Mouse (Mus musculus): ENCODE results near the gene Slc39a11.

The Slc39a11 gene

DNA sequence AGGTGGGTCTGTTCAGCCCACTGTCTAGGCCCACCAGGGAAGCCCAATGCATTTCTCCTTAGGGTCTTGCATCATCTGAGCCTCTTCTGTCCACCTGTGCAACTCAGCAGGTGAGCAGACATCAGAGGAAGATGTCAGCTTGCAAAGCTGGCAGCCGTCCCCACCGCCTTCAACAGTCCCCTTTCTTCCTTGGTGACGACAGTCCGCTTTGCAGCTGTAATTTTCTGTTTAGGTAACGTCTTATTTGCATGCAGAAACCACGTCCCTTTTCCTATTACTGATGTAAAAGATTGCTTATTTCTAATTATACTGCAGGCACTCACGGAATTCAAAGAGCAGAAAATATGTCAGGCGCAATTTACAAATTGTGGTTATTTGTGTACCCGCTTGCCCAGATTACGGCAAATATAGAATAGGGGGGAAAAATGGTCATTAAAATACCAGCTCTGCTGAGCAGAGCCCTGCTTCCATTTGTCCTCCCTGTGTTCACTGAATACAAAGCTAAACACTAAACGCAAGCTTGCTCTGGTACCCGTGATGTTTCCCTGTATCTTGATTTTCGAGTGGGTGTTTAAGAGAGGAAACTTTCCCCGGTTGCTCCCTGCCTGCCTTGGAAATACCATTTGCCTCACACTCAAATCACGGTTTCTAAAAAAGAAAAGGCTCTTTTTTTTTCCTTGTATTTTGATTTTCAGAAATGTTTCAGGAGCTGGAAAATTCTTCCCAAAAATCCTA is 230.8 kb downstream of the Slc39a11 start:
- intact Hi-C loops (cut with DNase I): no loop called here

GRCm38 (mm10) chr11:113417948-113418347 is 231.9 kb downstream of the Slc39a11 start:
- intact Hi-C loops (cut with DNase I): no loop called here

DNA sequence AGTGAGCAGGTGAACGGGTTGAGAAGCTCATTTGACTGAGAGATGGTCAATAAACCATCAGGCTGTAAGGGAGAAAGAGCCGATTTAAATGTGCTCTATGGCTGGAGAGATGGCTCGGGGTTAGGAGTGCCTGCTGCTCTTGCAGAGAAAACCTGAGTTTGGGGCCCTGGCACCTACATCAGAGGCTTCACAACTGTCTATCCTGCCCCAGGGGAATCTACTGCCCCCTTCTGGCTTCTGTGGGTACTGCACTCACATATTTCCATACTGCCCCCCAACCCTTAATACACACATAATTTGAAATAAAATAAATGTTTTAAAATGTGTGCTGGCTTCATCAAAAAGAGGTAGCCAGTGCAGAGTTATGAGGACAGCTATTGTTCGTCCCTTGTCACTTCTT is 237.3 kb downstream of the Slc39a11 start:
- intact Hi-C loops (cut with DNase I): loop anchor here (5.0 kb wide), 1 partner anchor 115 kb away; no protein-coding TSS in a partner anchor

GRCm38 (mm10) chr11:113411798-113412197 is 238.1 kb downstream of the Slc39a11 start:
- intact Hi-C loops (cut with DNase I): loop anchor here (5.0 kb wide), 1 partner anchor 114 kb away; no protein-coding TSS in a partner anchor

- intact Hi-C loops (cut with DNase I): loop anchor here (10.0 kb wide), 1 partner anchor 234 kb away; no protein-coding TSS in a partner anchor
These were observed 240.8 kb downstream of the Slc39a11 start for GRCm38 (mm10) chr11:113409121-113409520.

DNA sequence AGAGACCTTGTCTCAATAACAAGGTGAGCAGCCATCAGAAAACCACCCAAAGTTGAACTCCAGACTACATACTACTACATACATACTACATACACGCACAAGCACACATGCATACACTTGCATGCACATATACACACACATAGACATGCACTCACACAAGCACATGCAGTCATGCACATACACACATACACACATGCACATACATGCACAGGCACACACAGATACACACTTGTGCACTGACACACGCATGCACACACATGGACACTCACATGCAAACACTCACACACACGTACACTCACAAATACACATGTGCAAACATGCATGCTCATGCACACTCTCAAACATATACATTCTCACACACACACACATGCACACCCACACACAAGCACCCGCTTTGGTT is 242.4 kb downstream of the Slc39a11 start:
- intact Hi-C loops (cut with DNase I): loop anchor here (10.0 kb wide), 1 partner anchor 233 kb away; no protein-coding TSS in a partner anchor

DNA sequence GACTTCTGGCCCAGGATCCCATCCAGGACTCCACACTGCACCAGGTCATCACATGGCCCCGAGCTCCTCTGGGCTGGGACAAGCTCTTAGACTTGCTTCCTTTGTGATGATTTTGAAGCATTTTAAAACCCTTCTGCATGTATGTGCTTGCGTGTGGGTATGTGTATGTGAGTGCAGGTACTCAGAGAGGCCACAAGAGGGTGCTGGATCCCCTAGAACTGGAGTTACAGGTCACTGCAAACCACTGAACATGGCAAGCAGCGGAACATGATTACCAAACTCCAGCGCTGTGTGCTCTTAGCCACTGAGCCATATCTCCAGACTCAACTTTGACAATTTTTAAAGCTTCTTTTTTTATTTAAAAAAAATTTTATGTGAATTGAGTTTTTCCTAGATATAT is 249.0 kb downstream of the Slc39a11 start:
- intact Hi-C loops (cut with DNase I): loop anchor here (10.0 kb wide), 1 partner anchor 226 kb away; no protein-coding TSS in a partner anchor

DNA sequence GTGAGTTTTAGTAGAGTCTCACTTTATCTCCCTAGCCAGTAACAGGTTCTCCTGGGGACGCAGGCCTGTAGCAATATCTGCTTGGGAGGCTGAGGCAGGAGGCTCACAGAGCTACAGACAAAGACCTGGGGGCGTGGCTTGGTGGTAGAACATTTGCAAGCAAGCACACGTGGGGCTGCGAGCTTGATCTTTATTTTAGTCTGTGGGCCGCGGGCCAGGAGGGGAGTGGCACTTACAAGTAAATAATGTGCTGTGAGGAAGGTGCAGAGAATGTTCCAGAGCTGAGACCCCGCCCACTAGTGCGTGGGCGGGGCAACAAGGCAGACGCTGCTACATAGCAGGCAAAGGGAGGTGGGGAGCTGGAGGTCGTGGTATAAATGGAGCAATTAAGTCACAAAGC is 250.3 kb downstream of the Slc39a11 start:
- intact Hi-C loops (cut with DNase I): no loop called here

DNA sequence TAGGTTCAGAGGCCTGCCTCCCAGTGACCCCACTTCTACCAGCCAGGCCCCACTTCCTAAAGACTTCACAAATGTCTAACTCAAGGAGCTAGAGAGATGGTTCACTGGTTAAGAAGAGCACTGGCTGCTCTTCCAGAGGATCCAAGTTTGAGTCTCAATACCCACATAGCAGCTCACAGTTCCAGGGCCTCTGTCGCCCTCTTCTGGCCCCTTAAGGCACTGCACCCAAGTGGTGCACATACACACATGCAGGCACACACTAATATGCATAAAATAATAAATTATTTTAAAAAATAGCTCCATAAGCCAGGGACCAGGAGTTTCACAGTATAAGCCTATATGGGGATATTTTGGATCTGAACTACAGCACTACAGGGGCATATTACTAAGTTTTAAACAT is 252.5 kb downstream of the Slc39a11 start:
- intact Hi-C loops (cut with DNase I): no loop called here

DNA sequence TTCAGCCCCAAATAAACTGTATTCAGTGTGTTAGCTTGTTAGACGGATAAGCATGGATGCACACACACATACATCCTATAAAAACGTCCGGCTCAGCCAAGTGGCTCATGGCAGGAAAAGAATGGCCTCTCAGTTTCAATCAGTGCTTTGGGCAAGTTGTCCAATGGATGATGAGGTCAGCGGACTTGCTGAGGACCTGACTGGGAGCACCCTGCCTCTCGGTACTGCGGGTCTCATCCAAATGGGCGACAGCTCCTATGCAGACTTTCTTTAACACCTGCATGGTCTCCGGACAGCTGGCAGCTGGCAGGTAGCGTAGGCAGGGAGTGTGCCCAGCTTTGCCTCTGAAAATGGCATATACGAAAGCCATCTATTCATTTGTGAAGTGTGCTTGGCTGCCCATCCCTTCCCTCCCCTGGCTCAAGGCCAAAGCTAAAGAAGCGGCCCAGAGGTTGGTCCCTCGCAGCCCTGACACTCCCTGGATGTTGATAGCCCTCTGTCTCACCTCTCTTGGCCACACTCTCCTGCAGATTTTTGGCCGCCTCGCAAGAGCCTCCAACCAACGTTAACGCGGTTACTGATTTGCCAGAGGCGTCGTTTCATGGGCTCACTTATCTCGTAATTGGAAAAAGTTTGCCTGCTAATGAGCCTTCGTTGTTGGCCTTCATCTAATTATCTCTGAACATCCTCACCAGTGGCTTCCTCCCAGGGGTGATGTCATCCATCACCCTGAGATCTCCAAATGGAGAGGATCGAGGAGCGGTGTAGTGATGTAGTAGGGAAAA is 256.3 kb downstream of the Slc39a11 start:
- intact Hi-C loops (cut with DNase I): no loop called here

GRCm38 (mm10) chr11:113391664-113392063 is 258.2 kb downstream of the Slc39a11 start:
- intact Hi-C loops (cut with DNase I): no loop called here

GRCm38 (mm10) chr11:113389637-113390036 is 260.2 kb downstream of the Slc39a11 start:
- intact Hi-C loops (cut with DNase I): no loop called here

DNA sequence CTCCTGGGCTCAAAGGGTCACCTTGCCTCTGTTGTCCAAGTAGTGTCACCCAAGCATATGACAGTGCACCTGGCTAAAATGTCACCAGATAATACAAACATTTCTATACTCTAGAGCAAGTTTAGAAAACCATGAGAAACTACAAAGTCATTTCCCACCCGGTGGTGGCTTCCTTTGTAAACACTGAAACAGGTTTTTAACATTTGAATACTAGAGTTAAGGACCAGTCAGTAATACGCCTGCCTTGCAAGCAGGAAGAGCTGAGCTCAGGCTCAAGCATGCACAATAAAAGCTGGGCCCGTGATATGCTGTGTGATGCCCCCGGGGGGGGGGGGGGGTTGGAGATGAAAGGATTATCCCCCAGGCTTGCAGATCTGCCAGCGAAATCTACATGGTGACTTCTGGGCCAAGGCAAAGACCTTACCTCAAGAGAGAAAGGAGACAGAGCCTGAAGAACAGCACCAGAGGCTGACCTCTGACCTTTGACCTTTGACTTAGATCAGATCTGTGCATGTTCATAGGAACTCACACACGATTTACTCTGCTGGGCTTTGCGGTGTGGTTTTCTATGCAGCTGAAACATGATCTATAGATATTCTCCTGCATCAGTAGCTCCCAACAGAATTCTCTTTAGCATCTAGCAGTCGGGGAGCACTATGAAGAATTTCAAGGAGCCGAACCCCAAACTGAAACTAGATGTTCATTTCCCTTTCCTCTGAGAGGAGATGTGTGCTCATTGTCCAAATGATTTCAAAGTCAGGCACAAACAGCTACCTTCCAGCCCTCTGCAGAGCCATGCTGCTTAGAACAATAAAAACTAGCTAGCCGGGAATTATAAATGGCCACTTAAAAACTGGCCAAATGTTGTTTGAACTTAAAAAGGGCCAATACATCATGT is 267.0 kb downstream of the Slc39a11 start:
- intact Hi-C loops (cut with DNase I): no loop called here

DNA sequence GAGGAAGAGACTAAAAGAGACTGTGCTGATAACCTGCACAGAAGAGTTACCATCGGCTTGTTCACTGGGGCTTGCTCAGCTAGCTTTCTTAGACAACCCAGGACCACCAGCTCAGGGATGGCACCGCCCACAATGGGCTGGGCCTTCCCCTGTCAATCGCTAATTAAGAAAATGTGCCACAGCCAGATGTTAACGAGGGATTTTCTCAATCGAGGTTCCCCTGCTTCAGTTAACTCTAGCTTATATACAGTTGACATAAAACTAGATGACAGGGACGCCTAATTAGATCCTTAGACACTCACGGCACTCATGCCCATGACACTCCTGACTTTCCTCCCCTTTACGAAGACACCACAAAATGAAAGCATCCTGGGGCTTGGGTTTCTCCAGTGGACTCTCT is 268.3 kb downstream of the Slc39a11 start:
- intact Hi-C loops (cut with DNase I): no loop called here

- intact Hi-C loops (cut with DNase I): no loop called here
These were observed 271.0 kb downstream of the Slc39a11 start for GRCm38 (mm10) chr11:113378867-113379266.

- intact Hi-C loops (cut with DNase I): no loop called here
These were observed 273.8 kb downstream of the Slc39a11 start for GRCm38 (mm10) chr11:113376066-113376465.

DNA sequence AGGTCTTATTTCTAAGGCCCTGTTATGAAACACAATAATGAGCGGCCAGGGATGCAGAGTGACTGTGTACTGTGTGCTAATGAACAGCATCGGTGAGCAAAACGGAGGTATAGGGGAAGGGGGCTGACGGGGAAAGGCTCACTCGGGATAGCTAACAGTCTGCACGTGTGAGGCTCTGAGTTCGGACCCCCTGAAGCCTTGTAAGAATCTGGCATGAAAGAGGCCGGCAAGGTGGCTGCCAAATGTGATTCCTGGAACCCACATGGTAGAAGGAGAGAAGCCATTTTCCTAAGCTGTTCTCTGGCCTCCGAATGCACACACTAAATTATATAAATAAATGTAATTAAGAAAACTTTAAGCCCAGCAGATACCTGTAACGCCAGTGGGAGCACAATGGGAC is 276.0 kb downstream of the Slc39a11 start:
- intact Hi-C loops (cut with DNase I): no loop called here

DNA sequence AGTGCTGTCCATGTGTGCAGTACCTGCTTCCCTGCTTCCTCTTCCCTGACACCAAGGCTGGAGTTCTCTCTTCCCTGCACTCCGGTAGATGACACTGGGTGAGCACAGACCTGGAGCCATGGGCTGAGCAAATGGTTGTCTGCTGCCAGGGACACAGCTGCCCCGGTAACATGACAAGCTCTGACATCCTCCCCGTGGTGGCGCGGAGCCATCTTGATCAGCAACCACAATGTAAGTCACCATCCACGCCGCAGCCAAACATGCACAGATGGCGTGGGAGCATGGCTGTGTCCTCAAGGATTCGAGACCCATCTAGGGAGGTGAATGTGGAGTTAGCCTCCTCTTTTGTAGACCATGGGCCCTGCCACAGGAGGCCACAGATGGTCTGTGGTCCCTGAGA is 276.5 kb downstream of the Slc39a11 start:
- intact Hi-C loops (cut with DNase I): no loop called here

DNA sequence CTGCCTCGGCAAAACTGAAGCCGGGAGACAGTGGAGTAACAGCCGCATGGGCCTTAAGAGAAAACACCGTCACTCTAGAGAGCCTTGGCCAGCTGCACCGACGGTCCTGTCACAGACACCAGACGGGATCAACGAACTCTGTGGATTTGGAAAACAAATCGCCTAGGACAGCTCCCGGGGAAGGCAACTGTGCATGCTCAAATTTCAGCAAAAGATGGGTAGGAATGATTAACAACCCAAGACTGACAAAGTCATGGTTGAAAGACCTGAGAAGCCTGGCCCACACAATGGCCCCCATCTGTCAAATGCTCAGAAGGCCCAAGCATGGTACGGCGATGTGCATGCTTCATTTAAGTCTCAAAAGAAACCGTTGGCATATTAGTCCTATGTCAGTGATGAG is 281.8 kb downstream of the Slc39a11 start:
- intact Hi-C loops (cut with DNase I): no loop called here

DNA sequence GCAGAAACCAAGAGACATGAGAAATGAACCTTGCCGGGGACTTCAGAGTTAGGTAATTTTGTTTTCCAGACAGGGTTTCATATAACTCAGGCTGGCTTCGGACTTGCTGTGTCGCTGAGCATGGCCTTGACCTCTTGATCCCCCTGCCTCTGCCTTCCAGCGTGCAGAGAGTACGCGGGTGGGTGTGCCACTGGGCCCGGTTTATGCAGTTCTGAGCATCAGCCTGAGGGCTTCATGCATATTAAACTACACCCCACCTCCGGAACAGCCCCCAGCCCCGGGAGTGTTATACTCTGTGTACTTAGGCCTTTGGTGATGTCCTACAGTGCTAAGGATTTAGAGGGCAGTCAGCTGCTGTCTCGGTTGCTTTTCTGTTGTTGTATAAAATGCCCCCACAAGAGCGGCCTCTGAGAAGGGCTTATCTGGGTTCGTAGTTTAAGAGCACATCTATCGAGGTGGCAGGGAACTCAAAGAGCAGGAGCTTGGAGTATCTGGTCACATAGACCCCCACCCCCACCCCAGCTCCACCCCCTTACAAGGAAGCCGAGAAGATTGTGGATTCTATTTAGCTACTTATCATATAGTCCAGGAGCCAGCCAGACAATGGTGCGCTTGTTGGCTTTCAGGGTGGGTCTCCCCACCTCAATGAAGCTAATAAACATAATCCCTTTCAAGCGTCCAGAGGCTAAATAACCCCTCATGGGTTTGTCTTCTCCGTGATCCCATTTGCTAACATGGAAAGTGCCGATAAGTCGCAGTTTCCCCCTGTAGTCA is 283.4 kb downstream of the Slc39a11 start:
- intact Hi-C loops (cut with DNase I): no loop called here

DNA sequence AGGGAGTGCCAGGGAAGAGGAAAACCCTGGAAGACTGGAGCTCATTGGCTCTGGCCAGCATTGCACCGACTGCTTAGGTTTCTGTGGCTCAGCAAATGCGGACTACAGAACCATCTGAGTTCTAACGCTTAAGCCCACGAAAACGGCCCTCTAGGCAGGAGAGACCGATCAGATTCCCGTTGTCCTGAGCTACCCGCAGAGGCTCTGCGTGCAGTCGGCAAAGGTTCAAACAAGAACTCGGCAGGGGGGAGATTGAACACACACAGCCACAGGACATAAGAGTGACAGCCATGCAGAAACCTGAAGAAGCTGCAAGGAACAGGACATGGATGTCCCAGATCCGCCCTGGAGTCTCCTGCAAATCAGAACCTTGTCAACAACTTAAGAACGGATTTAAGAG is 286.1 kb downstream of the Slc39a11 start:
- intact Hi-C loops (cut with DNase I): no loop called here

All from adrenal gland (tissue).